Mouse (Mus musculus) cortical plate, adult 2 months (tissue): ENCODE results near the gene Atp5g3. TPM values are rescaled to one million over a fixed set of nuclear protein-coding genes. Genes with fewer than 3 reads are reported as not detected.

Source experiments
- H3K27ac ChIP-seq: fragments of 200-500 bp; 2 replicates; pipeline ENCODE4 v1.5.1; 2012; ENCODE audit warnings: low read length, control low read depth, inconsistent platforms; ENCODE audit not compliant: insufficient read depth
- H3K4me1 ChIP-seq: fragments of 200-500 bp; 2 replicates; pipeline ENCODE4 v1.6.1; 2011; ENCODE audit warnings: low read length; ENCODE audit not compliant: control insufficient read depth, insufficient read depth
- H3K4me3 ChIP-seq: fragments of 200-500 bp; 2 replicates; pipeline ENCODE4 v1.5.1; 2011; ENCODE audit warnings: mild to moderate bottlenecking, low read length, control low read depth; ENCODE audit not compliant: insufficient read depth
- CTCF ChIP-seq: fragments of 200-500 bp; IDR thresholded peaks from 2 replicates; pipeline ENCODE4 v1.5.1; 2011; ENCODE audit warnings: mild to moderate bottlenecking, control low read depth, low read length; ENCODE audit not compliant: insufficient read depth; ENCODE audit errors: extremely low read depth
- POLR2A ChIP-seq: fragments of 200-500 bp; IDR thresholded peaks from 2 replicates; pipeline ENCODE4 v1.6.1; 2011; ENCODE audit warnings: mild to moderate bottlenecking, low read length, control low read depth; ENCODE audit not compliant: insufficient read depth; ENCODE audit errors: extremely low read depth
- polyA plus RNA-seq: library from polyadenylated mRNA; depleted of rRNA; stranded (reverse); fragments of >200 nt; gene quantifications from 2 replicates; pipeline ENCODE4 v1.2.3, GENCODE M21; 2012; rRNA removed

Atp5g3 gene
- polyA plus RNA-seq, 1 experiment: 773 TPM

- no peak overlapping the region for H3K27ac ChIP-seq
- H3K4me3 ChIP-seq: no peak overlapping the region
- H3K4me1 ChIP-seq: no peaks in the 10 kb centered on the region; the same call in 1 of the 2 replicates
- no peak for TF ChIP-seq POLR2A
- no peak for TF ChIP-seq CTCF
Measured at GRCm38 (mm10) chr2:73860046-73860624, 51.0 kb downstream of the Atp5g3 start.

Other genes with a start within 250 kb of the Atp5g3 start
- 1,631 and 1,734 TPM in 2 replicates for gene Chn1, start 136.0 kb downstream of the Atp5g3 start, polyA plus RNA-seq
- 52.8 and 53.9 TPM in 2 replicates for gene Atf2, start 18.7 kb downstream of the Atp5g3 start, polyA plus RNA-seq